Mouse (Mus musculus) intestine, postnatal 0 days (tissue): ENCODE measurements around the gene Cdc42. TPM values are rescaled to one million over a fixed set of nuclear protein-coding genes. Genes with fewer than 3 reads are reported as not detected.

Experiments used
- ATAC-seq: fragments of 200-750 bp; cut with Nextera tagmentation; 2 replicates; pipeline ENCODE4 v1.8.0; 2017; ENCODE audit warnings: mild to moderate bottlenecking, moderate TSS enrichment, moderate library complexity
- H3K27ac ChIP-seq: fragments of 300-500 bp; sonication (generic); 2 replicates; pipeline ENCODE4 v1.5.1; 2014; ENCODE audit warnings: mild to moderate bottlenecking, low read depth, low read length, moderate library complexity
- H3K27me3 ChIP-seq: fragments of 300-500 bp; sonication (generic); replicated peaks from 2 replicates; pipeline ENCODE4 v1.6.1; 2014; ENCODE audit warnings: low read length, mixed read lengths; ENCODE audit not compliant: control insufficient read depth, insufficient read depth
- H3K36me3 ChIP-seq: fragments of 300-500 bp; sonication (generic); 2 replicates; pipeline ENCODE4 v1.6.1; 2014; ENCODE audit warnings: mild to moderate bottlenecking, moderate library complexity; ENCODE audit not compliant: control insufficient read depth, insufficient read depth
- H3K4me1 ChIP-seq: fragments of 300-500 bp; sonication (generic); replicated peaks from 2 replicates; pipeline ENCODE4 v1.6.1; 2014; ENCODE audit warnings: antibody characterized with exemption, low read length, mixed read lengths; ENCODE audit not compliant: control insufficient read depth, insufficient read depth
- H3K4me2 ChIP-seq: fragments of 300-500 bp; sonication (generic); replicated peaks from 2 replicates; pipeline ENCODE4 v1.6.1; 2014; ENCODE audit warnings: low read depth, mild to moderate bottlenecking, moderate library complexity
- H3K4me3 ChIP-seq: fragments of 300-500 bp; sonication (generic); 2 replicates; pipeline ENCODE4 v1.5.1; 2014; ENCODE audit warnings: low read depth, low read length
- H3K9ac ChIP-seq: fragments of 300-500 bp; sonication (generic); 2 replicates; pipeline ENCODE4 v1.6.1; 2014; ENCODE audit warnings: mild to moderate bottlenecking, low read depth, low read length
- H3K9me3 ChIP-seq: fragments of 300-500 bp; sonication (generic); 2 replicates; pipeline ENCODE4 v1.6.1; 2016; ENCODE audit warnings: mixed run types; ENCODE audit not compliant: control insufficient read depth
- CTCF ChIP-seq: sonication (generic); IDR thresholded peaks from 2 replicates; pipeline ENCODE4 v1.5.1; 2016; ENCODE audit warnings: low read depth, mild to moderate bottlenecking, control low read depth, antibody characterized with exemption, moderate library complexity
- WGBS: fragments of 180-500 bp; shearing (Covaris S2); extraction: QIAGEN DNeasy Blood & Tissue Kit; methylation state at CpG from one replicate; pipeline ENCODE4 v1.1.7; 2014; 5-methylcytosine and 5-hydroxymethylcytosine counted together
- polyA plus RNA-seq: library from polyadenylated mRNA; unstranded; fragments of >200 nt; fragmentation: Nextera tagmentation; extraction: Ambion mirVana; gene quantifications from 2 replicates; pipeline ENCODE4 v1.2.1, GENCODE M21; 2015

Gene Cdc42
- polyA plus RNA-seq, 1 experiment from 2014 or later, result 471 TPM

- peak overlapping the region; percentile 21; the same call in 1 of the 2 replicates for H3K27ac ChIP-seq
- no peaks in the 10 kb centered on the region for H3K27me3 ChIP-seq
- H3K4me3 ChIP-seq, result no peak overlapping the region
- H3K36me3 ChIP-seq, result no peaks in the 10 kb centered on the region
- no peak for ATAC-seq
- TF ChIP-seq CTCF, result no peak
- H3K4me2 ChIP-seq, result no peak overlapping the region
- WGBS, result 45% methylated on average over 6 of the region's 6 CpGs
- H3K4me1 ChIP-seq, result peaks cover 3% of the 10 kb centered on the region; the same call in 1 of the 2 replicates
- no peak overlapping the region for H3K9ac ChIP-seq
- no peaks in the 10 kb centered on the region for H3K9me3 ChIP-seq
These were observed 16.2 kb upstream of the Cdc42 start for GRCm38 (mm10) chr4:137373711-137374110.

GRCm38 (mm10) chr4:137371596-137372523 is 14.3 kb upstream of the Cdc42 start:
- Histone ChIP-seq H3K27me3 (no peaks in the 10 kb centered on the region), H3K9ac (no peak overlapping the region), H3K36me3 (no peaks in the 10 kb centered on the region), H3K9me3 (no peaks in the 10 kb centered on the region), H3K4me2 (peak overlapping the region; percentile 56), H3K27ac (peak overlapping the region; percentile 72), H3K4me3 (0 out of 2 replicates have a peak overlapping the region, but pooled peaks have one; percentile 17), H3K4me1 (peaks cover 6% of the 10 kb centered on the region; the same call in 1 of the 2 replicates)
- TF ChIP-seq CTCF, result no peak
- ATAC-seq, result peak; percentile 80
- 45% methylated on average over 16 of the region's 16 CpGs for WGBS

- ATAC-seq, result peak; percentile 32
- H3K4me3 ChIP-seq, result peak overlapping the region; percentile 25
- no peaks in the 10 kb centered on the region for H3K9me3 ChIP-seq
- WGBS, result 7% methylated on average over 28 of the region's 29 CpGs
- peak; percentile 28 for TF ChIP-seq CTCF
- H3K27me3 ChIP-seq, result no peaks in the 10 kb centered on the region
- H3K4me1 ChIP-seq, result peaks cover 6% of the 10 kb centered on the region; the same call in 1 of the 2 replicates
- peak overlapping the region; percentile 60 for H3K27ac ChIP-seq
- peak overlapping the region; percentile 28; the same call in 1 of the 2 replicates for H3K9ac ChIP-seq
- H3K36me3 ChIP-seq, result no peaks in the 10 kb centered on the region
- H3K4me2 ChIP-seq, result peak overlapping the region; percentile 65
These were observed 12.6 kb upstream of the Cdc42 start for GRCm38 (mm10) chr4:137369954-137370750.

DNA sequence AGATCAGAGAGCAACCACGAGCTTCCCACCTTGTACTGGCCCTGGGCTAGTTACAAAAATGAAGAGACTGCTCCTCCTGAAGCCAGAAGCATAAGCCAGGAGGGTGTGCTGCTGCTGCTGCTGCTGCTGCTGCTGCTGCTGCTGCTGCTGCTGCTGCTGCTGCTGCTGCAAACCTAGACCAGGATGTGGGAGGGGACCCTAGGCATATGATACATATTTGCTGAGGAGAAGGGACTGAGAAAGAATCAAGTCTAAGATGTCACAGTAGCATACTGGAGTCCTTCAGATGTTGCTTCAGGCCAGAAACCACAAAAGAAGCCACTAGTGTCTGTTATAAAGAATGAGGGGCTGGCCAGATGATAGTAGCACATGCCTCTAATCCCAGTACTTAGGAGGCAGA is 10.7 kb upstream of the Cdc42 start:
- TF ChIP-seq CTCF, result no peak
- no peak overlapping the region for H3K9ac ChIP-seq
- H3K36me3 ChIP-seq, result no peaks in the 10 kb centered on the region
- H3K27ac ChIP-seq, result no peak overlapping the region
- H3K9me3 ChIP-seq, result no peaks in the 10 kb centered on the region
- no peak overlapping the region for H3K4me3 ChIP-seq
- no peak for ATAC-seq
- H3K27me3 ChIP-seq, result no peaks in the 10 kb centered on the region
- 0 out of 2 replicates have a peak overlapping the region, but pooled peaks have one; percentile 3 for H3K4me2 ChIP-seq
- H3K4me1 ChIP-seq, result 0 out of 2 replicates have a peak, but pooled peaks cover 3% of the 10 kb centered on the region
- 15% methylated on average over 1 of the region's 1 CpGs for whole genome bisulfite sequencing

DNA sequence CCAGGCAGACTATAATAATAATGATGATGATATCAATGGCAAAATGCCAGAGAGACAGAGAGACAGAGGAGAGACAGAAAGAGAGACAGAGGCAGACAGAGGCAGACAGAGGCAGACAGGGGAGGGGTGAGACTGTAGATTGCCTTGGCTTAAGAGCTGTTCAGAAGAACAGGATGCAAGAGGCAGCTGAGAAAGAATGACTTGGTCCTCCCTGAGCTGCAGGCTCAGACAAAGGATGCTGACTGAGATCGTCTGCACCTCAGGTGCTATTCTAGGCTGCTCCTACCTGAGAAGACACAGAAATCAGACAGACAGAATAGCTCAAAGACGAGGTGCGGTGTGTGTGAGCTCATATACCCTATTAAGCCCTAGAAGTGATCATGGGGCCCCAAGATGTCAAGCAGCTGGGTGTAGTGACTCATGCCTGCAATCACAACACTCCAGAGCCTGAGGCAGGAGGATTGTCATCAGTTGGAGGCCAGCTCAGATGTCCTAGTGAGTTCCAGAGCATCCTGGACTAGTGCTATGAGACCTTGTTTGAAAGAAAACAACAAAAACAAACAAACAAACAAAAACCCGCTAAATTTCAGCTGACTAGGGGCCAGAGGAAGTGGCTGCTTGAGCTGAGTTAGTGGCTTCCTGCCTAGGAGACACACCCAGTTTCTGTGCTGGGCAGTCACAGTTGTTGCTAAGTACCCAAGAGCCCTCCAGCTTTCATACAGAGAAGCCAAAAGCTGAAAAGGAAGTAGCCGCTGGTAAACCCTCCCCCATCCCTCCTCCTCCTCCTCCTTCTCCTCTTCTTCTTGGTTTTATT is 10.0 kb upstream of the Cdc42 start:
- H3K27me3 ChIP-seq, result no peaks in the 10 kb centered on the region
- H3K36me3 ChIP-seq, result no peaks in the 10 kb centered on the region
- H3K4me3 ChIP-seq, result no peak overlapping the region
- peak; percentile 26; the same call in 1 of the 2 replicates for ATAC-seq
- H3K9ac ChIP-seq, result no peak overlapping the region
- WGBS, result 13% methylated on average over 5 of the region's 5 CpGs
- no peak for TF ChIP-seq CTCF
- 0 out of 2 replicates have a peak, but pooled peaks cover 3% of the 10 kb centered on the region for H3K4me1 ChIP-seq
- H3K4me2 ChIP-seq, result 0 out of 2 replicates have a peak overlapping the region, but pooled peaks have one; percentile 3
- H3K27ac ChIP-seq, result peak overlapping the region; percentile 46
- H3K9me3 ChIP-seq, result no peaks in the 10 kb centered on the region
